Mouse (Mus musculus) cortical plate, adult 2 months (tissue): ENCODE measurements at regions not wholly inside any gene's neighbourhood (a gene's known extent, or its start where the extent isn't known, plus 50 kb on each side); places are given as distances from the start of the nearest gene placed in this dataset.

ENCODE experiments used
- H3K27ac ChIP-seq: fragments of 200-500 bp; 2 replicates; pipeline ENCODE4 v1.5.1; 2012; ENCODE audit warnings: low read length, control low read depth, inconsistent platforms; ENCODE audit not compliant: insufficient read depth
- H3K4me1 ChIP-seq: fragments of 200-500 bp; 2 replicates; pipeline ENCODE4 v1.6.1; 2011; ENCODE audit warnings: low read length; ENCODE audit not compliant: control insufficient read depth, insufficient read depth
- H3K4me3 ChIP-seq: fragments of 200-500 bp; 2 replicates; pipeline ENCODE4 v1.5.1; 2011; ENCODE audit warnings: mild to moderate bottlenecking, low read length, control low read depth; ENCODE audit not compliant: insufficient read depth
- CTCF ChIP-seq: fragments of 200-500 bp; IDR thresholded peaks from 2 replicates; pipeline ENCODE4 v1.5.1; 2011; ENCODE audit warnings: mild to moderate bottlenecking, control low read depth, low read length; ENCODE audit not compliant: insufficient read depth; ENCODE audit errors: extremely low read depth
- POLR2A ChIP-seq: fragments of 200-500 bp; IDR thresholded peaks from 2 replicates; pipeline ENCODE4 v1.6.1; 2011; ENCODE audit warnings: mild to moderate bottlenecking, low read length, control low read depth; ENCODE audit not compliant: insufficient read depth; ENCODE audit errors: extremely low read depth

DNA sequence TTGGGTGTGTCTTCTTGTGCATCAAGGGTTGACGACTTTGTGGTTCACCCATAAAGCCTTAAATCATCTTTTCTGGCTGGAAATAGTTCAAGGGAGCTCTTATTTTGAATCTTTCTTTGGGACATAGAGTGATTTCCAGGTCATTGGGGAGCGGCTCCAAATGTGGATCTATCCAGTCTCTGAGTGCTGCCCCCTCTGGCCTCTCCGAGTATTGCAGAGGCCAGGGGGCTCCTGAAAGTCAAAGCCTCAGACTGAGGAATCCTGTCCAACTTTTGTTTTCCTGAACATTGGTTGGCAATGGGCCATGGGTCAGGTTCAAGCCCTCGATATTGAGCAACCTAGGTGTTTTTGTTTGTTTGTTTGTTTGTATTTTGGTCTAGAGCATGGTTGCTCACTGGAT, 209.7 kb upstream of the Fam19a5 start:
- no peak overlapping the region for H3K27ac ChIP-seq
- TF ChIP-seq POLR2A (no peak), CTCF (0 out of 2 replicates have a peak, but pooled peaks have one; percentile 10)
- peaks cover 3% of the 10 kb centered on the region; the same call in 1 of the 2 replicates for H3K4me1 ChIP-seq
- H3K4me3 ChIP-seq = no peak overlapping the region

DNA sequence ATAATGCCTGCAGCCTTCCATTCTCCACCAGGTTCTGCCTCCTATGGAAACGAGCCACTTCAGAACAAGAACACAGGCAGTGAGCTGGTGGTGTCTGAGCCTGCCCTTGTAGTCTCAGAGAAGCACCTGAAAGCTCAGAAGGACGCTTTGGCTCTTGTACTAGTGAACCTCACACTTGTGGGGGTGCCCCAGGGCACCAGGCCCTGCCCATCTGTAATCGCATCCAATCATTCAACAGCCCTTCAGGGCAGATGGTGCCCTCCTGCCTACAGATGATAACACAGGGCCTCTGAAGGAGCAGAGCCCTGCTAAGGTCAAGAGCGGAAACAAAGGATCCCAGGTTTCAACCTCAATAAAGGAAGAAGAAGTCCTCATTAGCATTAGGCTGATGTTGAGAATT, 208.8 kb upstream of the Fam19a5 start:
- Histone ChIP-seq H3K4me3 (no peak overlapping the region), H3K27ac (no peak overlapping the region), H3K4me1 (peaks cover 3% of the 10 kb centered on the region; the same call in 1 of the 2 replicates)
- TF ChIP-seq CTCF (no peak), POLR2A (no peak)

DNA sequence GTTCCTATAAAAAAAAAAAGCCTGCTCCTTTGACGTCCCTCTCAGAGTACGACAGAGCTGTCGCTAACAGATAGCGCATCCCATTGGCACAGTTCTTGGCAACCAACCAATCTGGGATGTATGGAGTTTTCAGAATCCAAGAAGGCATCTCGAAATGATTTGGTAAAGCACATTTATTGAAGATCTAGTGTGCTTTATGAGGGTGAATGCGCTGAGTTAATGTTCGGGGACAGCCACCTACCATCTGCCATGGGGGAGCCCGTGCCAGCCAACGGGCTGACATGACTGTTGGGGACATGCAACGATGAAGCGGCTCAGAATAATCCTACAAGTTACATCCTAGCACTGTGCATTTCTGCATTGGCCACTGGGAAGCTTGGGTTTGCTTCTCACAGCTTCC, 208.4 kb upstream of the Fam19a5 start:
- H3K27ac ChIP-seq = no peak overlapping the region
- no peak for TF ChIP-seq CTCF
- no peak for TF ChIP-seq POLR2A
- H3K4me1 ChIP-seq = peaks cover 3% of the 10 kb centered on the region; the same call in 1 of the 2 replicates
- no peak overlapping the region for H3K4me3 ChIP-seq

DNA sequence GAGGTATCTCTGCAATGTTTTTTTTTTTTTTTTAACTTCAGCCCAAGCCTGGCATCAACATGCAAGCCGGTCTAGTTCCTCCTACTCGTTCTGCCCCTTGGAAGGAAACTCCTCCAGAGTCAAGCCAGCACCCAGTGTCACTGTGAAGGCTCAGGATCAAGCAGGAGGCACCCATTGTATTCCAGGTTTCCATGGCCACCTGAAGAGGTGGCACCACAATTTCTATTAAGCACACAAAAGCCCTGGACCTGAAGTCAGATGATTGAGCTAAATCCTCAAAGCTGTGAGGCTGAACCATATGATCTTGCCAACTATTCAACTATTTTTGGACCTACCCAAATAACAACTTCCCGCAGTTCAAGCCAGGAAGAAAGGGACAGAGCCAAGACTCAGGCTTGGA, 204.2 kb upstream of the Fam19a5 start:
- peaks cover 3% of the 10 kb centered on the region; the same call in 1 of the 2 replicates for H3K4me1 ChIP-seq
- no peak overlapping the region for H3K4me3 ChIP-seq
- no peak for TF ChIP-seq CTCF
- no peak for TF ChIP-seq POLR2A
- H3K27ac ChIP-seq = no peak overlapping the region

DNA sequence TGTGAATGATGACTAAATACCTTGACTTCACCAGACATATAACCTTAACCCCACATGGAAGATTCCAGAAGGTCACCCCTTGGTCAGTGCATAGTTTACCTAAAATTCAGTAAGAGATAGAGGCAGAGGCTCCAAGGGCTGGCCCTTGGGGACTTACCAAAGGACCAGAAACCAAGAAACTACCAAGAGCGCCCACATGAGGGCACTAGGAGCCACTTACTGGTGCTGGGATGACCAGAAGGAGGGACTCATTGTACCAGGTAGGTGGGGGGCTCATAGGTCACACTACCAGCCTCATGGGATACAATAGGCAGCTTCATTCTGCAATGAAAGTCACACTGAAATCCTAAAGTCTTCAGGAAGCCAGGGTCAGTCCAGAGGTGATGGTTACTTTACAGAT, 201.4 kb upstream of the Fam19a5 start:
- TF ChIP-seq POLR2A (no peak), CTCF (0 out of 2 replicates have a peak, but pooled peaks have one; percentile 11)
- Histone ChIP-seq H3K4me3 (no peak overlapping the region), H3K4me1 (peaks cover 2% of the 10 kb centered on the region; the same call in 1 of the 2 replicates), H3K27ac (no peak overlapping the region)

DNA sequence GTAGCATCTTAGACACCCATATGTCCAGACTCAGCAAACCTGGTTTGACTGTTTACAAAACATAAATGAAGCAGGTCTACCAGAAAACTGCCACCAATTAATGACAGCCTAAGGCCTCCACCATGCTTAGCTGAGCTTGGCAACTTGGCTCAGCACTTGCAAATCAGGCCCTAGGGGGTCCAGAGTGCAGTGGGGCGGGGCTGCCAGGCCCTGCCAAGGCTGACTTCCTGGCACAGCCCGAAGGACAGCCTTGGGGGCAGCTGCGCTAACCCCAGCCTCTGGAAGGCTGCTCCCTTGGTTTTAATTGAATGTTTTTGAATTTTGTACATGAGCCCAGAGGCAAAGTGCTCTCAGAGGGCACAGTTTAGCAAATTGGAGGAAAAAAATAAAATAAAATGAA, 198.3 kb upstream of the Fam19a5 start:
- TF ChIP-seq CTCF (no peak), POLR2A (no peak)
- Histone ChIP-seq H3K27ac (no peak overlapping the region), H3K4me1 (peaks cover 1% of the 10 kb centered on the region; the same call in 1 of the 2 replicates)

DNA sequence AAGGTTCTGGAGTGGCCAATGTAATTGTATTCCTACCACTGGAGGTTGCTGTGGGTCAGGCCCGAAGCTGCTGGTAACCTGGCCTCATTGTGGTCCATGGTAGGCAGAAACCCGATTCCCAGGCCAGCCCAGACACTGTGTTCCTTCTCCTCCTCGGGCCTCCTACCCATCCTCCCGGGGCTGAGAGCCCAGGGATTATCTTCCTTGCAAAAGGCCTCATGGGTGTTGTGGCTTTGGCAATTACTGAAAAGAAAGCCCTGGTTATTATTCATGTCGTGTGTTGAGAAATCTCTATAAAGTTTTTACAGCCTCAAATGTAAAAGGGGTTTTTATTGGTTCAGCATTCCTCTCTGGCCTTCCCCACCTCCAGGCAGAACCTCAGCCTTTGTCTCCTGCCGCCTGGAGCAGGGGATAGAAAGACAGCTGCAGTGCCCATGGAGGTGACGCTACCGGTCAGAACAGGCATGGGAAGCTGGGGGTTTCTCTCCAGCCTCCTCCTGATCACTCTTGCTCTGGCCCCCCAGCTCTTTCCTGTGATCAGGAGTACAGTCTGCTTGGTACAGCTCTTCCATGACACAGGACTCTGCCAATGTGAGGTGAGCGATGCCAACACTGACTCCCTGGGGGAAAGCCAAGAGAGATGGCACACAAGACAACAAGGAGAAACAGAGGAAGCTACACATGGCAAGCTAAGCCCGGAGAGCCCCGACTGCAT, 194.4 kb upstream of the Fam19a5 start:
- no peak overlapping the region for H3K27ac ChIP-seq

More for the DNA sequence above, 198.3 kb upstream of the Fam19a5 start:
- H3K4me3 ChIP-seq = no peak overlapping the region

DNA sequence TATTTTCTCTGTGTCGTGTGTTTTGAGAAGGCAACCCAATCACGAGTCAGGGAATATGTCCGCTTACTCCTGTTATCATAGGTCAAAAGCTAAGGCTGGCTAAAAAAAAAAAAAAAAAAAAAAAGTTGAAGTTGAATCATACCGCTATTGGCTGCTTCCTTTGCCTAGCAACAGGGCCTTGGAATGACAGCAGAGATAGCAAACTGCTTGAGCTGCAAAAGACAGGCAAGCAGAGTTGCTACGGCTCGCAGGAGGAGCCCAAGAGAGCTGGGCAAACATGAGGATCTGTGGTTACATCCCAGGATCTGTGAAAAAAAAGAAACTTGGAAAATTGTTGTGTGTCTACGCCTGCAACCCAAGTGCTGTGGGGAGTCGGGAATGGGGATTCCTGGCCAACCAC, 191.3 kb upstream of the Fam19a5 start:
- Histone ChIP-seq H3K4me1 (peaks cover 1% of the 10 kb centered on the region; the same call in 1 of the 2 replicates), H3K4me3 (no peak overlapping the region), H3K27ac (no peak overlapping the region)
- no peak for TF ChIP-seq CTCF

More for the DNA sequence above, 194.4 kb upstream of the Fam19a5 start:
- H3K4me3 ChIP-seq = no peak overlapping the region
- TF ChIP-seq CTCF = no peak
- TF ChIP-seq POLR2A = no peak
- peaks cover 1% of the 10 kb centered on the region; the same call in 1 of the 2 replicates for H3K4me1 ChIP-seq

DNA sequence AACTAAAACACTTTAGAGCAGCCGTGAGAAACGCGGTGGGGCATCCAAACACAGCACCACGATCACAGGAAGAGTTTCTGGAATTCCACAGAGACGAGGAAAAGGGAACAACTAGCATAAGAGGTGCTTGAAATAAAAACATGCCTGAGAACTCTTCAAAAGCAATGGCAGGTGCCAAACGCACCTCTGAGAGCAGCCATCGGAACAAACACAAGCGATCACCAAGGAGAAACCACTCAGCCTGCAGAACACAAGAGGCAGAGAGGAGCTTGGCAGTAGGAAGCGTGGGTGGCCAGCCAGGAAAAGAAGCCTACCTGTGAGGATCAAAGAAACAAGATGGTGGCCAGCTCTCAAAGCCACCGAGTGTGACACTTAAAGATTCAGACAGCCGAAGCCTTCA, 190.2 kb upstream of the Fam19a5 start:
- H3K4me1 ChIP-seq = no peaks in the 10 kb centered on the region; the same call in 1 of the 2 replicates
- TF ChIP-seq CTCF = no peak
- TF ChIP-seq POLR2A = no peak
- no peak overlapping the region for H3K27ac ChIP-seq
- no peak overlapping the region for H3K4me3 ChIP-seq

DNA sequence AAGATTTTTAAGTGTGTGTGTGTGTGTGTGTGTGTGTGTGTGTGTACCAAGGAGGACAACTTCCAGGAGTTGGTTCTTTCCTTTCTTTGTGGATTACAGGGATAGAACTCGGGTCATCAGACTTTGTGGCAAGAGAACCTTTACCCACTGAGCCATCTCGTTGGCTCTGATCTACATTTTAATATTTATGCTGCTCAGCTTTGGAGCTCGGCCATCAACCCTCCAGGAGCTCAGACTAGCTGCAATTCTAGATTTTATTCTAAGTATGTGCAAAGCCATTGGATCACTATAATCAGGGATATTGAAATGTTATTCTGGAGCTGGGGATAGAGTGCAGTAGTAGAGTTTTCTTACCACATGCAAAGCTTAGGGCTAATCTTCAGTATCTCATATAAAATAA, 183.6 kb upstream of the Fam19a5 start:
- TF ChIP-seq CTCF (no peak), POLR2A (no peak)
- H3K27ac ChIP-seq = no peak overlapping the region
- H3K4me3 ChIP-seq = no peak overlapping the region
- no peaks in the 10 kb centered on the region for H3K4me1 ChIP-seq

DNA sequence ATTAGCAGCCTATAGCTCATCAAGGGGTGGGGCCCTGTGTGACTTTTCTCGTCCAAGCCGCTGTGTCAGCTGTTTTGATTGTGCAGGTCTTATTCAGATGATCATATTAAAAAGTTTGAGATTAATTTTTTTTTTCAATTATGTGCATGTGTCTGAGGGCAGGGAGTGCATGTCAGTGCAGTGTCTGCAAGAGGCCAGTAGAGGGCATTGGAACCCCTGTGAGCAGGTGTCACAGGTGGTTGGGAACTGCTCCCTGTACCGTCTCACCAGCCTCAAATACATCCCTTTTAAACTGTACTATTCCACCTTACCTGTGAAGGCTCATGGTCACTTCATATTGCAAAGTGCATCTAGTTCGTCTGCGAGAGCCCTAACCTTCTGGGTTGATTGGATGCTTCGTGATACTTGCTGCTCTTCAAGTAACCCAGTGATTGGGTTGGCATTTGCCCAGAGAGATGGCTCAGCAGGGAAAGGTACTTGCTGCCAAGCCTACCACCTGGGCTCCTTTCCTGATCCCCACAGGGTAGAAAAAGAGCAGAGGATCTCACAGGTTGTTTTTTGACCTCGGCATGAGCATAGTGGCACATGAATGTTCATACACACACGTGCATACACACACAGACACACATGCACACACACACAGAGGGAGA, 178.3 kb upstream of the Fam19a5 start:
- Histone ChIP-seq H3K4me3 (no peak overlapping the region), H3K27ac (no peak overlapping the region), H3K4me1 (no peaks in the 10 kb centered on the region)
- TF ChIP-seq CTCF (peak; percentile 39), POLR2A (no peak)
